Mouse (Mus musculus) embryo, embryonic 11.5 days (tissue): ENCODE results near the gene Adipor1.

Experiments used
- DNase-seq: peaks from one replicate; pipeline ENCODE4 v3.0.0-alpha.2; 2012; ENCODE audit warnings: low read depth, low spot score

Gene Adipor1

DNA sequence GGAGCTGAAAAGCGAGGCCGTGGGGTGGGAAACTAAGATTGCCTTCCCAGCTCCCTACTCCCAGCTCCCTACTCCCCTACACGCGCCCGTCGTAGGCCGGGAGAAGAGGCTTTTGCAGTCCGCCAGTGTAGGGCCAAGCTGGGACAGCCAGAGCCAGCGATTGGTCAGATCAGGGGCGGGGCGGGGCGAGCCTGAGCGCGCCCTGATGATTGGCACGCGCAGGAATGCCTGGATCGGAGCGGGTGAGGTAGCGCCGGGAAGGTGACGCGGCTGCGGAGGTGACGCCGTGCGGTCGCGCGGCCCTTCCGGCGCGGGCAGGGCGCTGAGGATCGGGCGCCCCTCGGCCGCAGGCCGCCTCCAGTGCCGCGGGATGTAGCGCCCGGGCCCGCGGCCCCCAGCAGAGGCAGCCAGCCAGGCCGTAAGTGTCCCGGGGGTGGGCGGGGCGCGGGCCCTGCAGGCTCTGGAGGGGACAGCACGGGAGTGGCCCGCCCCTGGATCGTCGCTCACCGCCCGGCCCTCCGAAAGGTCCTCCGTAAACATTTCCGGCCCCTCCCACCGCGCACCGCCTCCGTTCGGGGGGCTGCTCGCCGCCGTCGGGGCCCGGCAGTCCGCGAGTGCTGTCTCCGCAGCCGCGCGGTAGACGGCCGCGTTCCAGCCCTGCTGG is at the start of gene Adipor1:
Gene Adipor1 (plus strand): TSS at position 211 of the 664 bp plus-strand sequence.
- DNase-seq = peak; percentile 93

DNA sequence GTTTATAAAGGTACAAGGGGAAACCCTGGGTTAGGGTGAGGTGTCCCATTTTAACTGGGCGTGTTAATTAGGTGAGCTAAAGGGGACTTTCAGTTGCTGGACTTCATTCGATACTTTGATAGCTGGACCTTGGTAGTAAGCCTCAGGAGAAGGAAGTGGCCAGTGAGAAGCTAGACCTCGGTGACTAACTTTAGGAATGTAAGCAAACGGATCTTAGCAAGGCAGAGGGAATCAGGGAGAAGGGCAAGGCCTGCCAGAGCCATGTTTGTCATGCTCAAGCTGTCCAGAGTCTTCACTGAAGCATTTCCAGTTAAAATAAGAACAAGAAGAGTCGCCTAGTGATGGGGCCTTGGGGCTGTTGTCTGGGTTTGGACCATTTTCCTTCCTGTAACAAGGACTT is 49.7 kb upstream of the Adipor1 start:
- DNase-seq = no peak

- DNase-seq = peak; percentile 27
Observed at GRCm38 (mm10) chr1:134368777-134369337, 46.3 kb upstream of the Adipor1 start.

- DNase-seq = no peak
Observed at GRCm38 (mm10) chr1:134374124-134374523, 41.1 kb upstream of the Adipor1 start.

DNA sequence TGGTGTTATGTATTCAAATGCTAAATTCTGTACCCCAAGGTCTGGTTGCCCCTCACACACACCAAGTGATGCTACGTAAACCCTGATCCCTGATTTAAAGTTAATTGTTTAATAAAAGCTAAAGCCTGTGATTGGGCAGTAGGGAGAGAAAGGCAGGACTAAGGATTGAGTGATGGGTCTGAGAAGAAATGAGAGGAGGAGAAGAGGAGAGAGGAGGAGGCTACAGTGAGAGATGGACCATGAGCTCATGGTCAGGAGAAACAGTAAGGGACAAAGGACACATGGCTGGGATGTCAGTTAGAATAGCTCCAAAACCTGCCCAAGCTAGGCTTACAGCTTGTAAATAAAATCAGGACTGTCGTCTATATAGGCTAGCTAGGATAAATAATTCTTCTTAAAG is 34.1 kb upstream of the Adipor1 start:
- DNase-seq = no peak

- DNase-seq = no peak
Observed at GRCm38 (mm10) chr1:134381795-134382625, 33.2 kb upstream of the Adipor1 start.

GRCm38 (mm10) chr1:134384581-134384980 is 30.6 kb upstream of the Adipor1 start:
- DNase-seq = no peak

GRCm38 (mm10) chr1:134385176-134385575 is 30.0 kb upstream of the Adipor1 start:
- DNase-seq = no peak

DNA sequence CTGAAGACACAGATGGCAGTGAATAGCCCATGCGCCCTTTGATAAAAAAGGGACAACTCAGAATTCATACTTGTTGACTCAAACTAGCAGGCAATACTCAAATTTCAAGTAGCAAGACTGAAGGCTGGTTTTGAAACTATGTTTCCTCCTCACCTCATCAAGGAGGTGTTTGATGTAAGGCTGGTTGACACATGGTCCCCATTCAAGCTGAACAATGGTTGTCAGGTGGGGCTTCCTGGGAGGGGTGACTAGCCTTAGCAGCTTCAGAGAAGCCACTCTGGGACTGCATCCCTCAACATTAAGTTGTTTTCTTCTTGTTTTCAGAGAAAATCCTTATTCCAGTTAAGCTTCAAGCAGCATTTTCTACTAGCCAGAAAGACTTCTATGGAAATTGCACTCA is 29.5 kb upstream of the Adipor1 start, which contains the start of gene 4933406M09Rik:
Gene 4933406M09Rik (plus strand): TSS at position 275 of the 400 bp plus-strand sequence.
- no peak for DNase-seq

DNA sequence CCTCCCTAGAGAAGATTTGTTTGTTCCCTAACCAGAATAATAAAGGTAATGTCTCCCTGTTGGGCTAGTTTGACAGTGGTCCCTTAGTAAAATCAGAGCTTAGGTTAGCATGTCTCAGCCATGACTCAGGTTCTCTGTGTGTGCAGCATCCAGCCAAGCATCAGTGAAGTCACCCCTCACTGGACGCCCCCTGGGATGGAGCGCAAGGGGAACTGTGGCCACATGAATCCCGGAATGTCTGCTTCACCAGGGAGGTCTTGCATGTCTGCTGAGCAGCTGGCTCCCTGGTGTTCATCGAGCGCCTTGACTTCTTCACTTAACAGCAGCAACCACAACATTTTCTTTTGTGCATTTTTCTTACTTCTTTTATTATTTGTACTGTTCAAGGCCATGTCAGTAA is 21.4 kb upstream of the Adipor1 start:
- no peak for DNase-seq

DNA sequence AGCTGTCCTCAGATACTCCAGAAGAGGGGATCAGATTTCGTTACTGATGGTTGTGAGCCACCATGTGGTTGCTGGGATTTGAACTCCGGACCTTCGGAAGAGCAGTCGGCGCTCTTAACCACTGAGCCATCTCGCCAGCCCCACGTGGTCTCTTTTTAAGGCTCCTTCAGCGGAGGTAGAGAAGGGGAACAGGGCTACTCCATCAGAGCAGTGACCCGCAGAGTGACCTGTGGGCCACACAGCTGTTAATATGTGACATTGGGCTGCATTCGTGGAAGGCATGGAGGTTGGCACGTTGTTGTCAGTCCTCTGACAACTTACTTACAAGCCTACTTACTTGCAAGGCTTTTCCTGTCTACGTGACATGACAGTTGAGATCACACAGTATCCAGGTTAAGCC is 17.0 kb upstream of the Adipor1 start:
- DNase-seq = no peak

DNA sequence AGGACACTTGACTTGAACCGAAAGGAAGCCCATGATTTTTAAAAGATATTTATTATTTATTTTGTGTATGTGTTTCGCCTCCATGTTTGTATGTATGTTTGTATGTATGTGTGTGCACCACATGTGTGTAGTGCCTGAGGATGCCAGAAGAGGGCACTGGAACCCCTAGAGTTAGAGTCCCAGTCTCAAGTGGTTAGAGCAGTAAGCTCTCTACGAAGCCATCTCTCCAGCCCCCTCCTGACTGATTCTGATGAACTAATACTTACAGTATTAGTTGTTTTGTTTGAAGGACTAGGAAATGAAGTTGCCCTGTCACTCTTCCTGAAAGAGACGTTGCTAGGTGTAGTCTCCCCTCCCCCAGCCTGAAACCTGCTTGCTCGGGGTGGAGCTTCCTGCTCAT is 15.4 kb upstream of the Adipor1 start:
- no peak for DNase-seq

DNA sequence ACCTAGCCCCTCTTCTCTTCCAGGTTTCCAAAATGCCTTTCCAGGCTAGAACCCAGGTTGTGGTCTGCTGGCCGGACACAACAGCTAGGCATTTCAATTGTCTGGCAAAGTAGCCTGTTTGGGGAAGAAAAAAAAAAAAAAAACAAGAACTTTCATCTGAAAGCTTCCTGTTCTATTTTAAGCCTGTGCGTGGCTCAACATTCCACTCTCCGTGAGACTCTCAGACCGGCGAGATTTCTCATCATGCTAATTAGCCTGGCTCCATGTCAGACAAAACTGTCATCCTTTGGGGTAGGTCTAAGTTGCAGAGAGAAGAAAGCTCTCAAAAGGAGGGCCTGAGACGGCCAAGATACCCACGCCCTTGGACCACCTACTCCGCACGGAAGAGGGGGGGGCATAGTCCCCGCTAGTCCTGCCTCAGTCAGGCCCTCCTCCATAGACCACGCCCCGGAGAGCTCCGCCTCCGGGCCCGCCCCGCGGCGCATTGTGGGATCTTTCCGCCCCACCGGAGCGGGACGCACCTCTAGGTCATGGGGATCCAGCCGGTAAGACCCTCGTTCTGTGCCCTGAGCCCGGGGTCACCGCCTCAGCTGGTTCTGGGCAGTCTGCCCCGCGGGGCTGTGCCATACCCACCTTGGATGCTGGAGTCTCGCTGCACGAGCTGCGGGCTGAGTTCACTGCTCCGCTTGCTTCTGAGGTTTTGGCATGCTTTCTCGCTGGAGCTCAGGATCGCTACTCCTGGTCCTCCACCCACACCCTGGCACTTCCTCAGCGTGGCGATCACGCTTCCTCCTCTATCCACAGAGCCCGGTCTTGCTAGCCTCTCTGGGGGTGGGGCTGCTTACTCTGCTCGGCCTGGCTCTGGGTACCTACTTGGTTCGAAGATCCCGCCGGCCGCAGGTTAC is 9.4 kb upstream of the Adipor1 start, which contains the start of gene Cyb5r1:
Gene Cyb5r1 (plus strand): TSS at position 51 of the 905 bp plus-strand sequence.
- peak; percentile 63 for DNase-seq

DNA sequence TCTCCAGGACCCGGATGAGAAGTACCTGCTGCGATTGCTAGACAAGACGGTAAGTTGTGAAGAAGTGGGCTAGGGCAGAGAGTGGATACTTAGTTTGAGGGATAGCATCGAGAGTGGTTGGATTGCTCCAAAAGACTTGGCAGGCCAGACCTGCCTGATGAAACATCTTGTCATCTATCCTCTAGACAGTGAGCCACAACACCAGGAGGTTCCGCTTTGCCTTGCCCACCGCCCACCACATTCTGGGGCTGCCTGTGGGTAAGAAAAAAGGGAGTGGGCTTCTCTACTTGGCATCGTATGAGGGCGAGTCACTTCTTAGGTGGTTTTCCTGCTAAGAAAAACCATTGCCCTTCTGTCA is 8.8 kb upstream of the Adipor1 start:
- no peak for DNase-seq

- no peak for DNase-seq
Observed at GRCm38 (mm10) chr1:134408080-134408479, 7.1 kb upstream of the Adipor1 start.

- DNase-seq = no peak
Observed at GRCm38 (mm10) chr1:134411706-134412629, 3.2 kb upstream of the Adipor1 start.

GRCm38 (mm10) chr1:134414038-134414437 is 1.1 kb upstream of the Adipor1 start:
- no peak for DNase-seq

- DNase-seq = no peak
Observed at GRCm38 (mm10) chr1:134414501-134415167, 544 bp upstream of the Adipor1 start.

GRCm38 (mm10) chr1:134418414-134418975 is 3.3 kb downstream of the Adipor1 start:
- no peak for DNase-seq

DNA sequence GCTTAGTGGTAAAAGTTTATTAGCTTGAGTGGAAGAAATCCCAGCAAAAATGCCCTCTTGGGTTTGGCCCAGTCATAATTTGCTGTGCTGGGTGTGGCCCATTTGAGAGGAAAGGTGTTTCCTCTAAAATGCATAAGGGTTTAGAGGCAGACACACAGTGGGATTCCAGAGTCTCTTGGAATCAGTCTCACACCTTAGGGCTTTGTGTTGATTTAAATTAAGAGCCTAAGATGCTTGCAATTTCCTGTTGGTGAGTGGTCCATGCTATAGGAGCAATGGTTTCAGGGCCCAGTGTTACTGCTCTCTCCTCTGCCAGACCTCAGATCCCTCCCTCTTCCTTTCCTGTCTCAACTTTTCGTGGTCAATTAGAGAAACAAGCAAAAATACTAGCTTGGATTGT is 4.0 kb downstream of the Adipor1 start:
- DNase-seq = no peak
